Mouse (Mus musculus) ES-E14 (cell line): ENCODE results near the gene Tbc1d24.

Source experiments
- CHD2 ChIP-seq: IDR thresholded peaks from 2 replicates; pipeline ENCODE4 v1.6.1; 2014; ENCODE audit warnings: mild to moderate bottlenecking, low read depth, low read length, inconsistent platforms
- HCFC1 ChIP-seq: IDR thresholded peaks from 2 replicates; pipeline ENCODE4 v1.6.1; 2012; ENCODE audit warnings: low read length, inconsistent platforms, borderline replicate concordance; ENCODE audit not compliant: insufficient read depth
- MAFK ChIP-seq: IDR thresholded peaks from 2 replicates; pipeline ENCODE4 v1.6.1; 2014; ENCODE audit warnings: mild to moderate bottlenecking, low read depth, low read length, inconsistent platforms; ENCODE audit not compliant: insufficient read depth
- ZC3H11A ChIP-seq: IDR thresholded peaks from 2 replicates; pipeline ENCODE4 v1.6.1; 2012; ENCODE audit warnings: low read depth, mild to moderate bottlenecking, inconsistent platforms, low read length, borderline replicate concordance
- ZNF384 ChIP-seq: IDR thresholded peaks from 2 replicates; pipeline ENCODE4 v1.6.1; 2012; ENCODE audit warnings: low read depth, low read length, inconsistent platforms

DNA sequence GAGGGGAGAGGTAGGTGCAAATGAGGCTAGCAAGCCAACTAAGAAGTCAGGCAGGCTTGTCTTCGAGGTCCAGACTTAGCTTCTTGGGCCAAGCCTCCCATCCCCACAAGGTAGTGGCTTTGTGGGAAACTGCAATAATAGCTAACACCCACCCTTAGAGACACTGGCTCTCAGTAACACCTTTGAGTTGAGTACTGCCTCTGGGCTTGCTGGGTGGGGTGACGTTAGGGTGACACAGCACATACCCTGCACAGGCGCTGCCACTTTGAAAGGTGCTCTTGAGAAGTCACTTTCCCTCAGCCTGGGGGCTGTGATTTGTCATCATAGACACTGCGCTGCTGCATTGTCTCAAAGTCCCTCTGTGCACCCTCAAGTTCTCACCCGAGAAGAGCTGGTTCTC lies 11.6 kb downstream of the Tbc1d24 start:
- no peak for TF ChIP-seq ZNF384
- TF ChIP-seq MAFK = no peak
- TF ChIP-seq ZC3H11A = no peak
- TF ChIP-seq HCFC1 = no peak
- TF ChIP-seq CHD2 = no peak
